Mouse (Mus musculus) lung, postnatal 0 days (tissue): ENCODE data around the gene Prkag1. TPM values are rescaled to one million over a fixed set of nuclear protein-coding genes. Genes with fewer than 3 reads are reported as not detected.

Experiments used
- ATAC-seq: fragments of 200-750 bp; cut with Nextera tagmentation; 2 replicates; pipeline ENCODE4 v1.8.0; 2017; ENCODE audit warnings: moderate library complexity
- DNase-seq: peaks from one replicate; pipeline ENCODE4 v3.0.0-alpha.2; 2016; ENCODE audit warnings: low spot score
- H3K27ac ChIP-seq: fragments of 300-500 bp; sonication (generic); 2 replicates; pipeline ENCODE4 v1.5.1; 2014; ENCODE audit warnings: antibody characterized with exemption, mild to moderate bottlenecking, low read length, mixed read lengths
- H3K27me3 ChIP-seq: fragments of 300-500 bp; sonication (generic); replicated peaks from 2 replicates; pipeline ENCODE4 v1.6.1; 2014; ENCODE audit warnings: low read length, mixed read lengths; ENCODE audit not compliant: insufficient read depth
- H3K36me3 ChIP-seq: fragments of 300-500 bp; sonication (generic); 2 replicates; pipeline ENCODE4 v1.6.1; 2014; ENCODE audit warnings: low read length, mixed read lengths; ENCODE audit not compliant: insufficient read depth
- H3K4me1 ChIP-seq: fragments of 300-500 bp; sonication (generic); 2 replicates; pipeline ENCODE4 v1.6.1; 2014; ENCODE audit warnings: antibody characterized with exemption, low read depth, low read length, mixed read lengths; ENCODE audit not compliant: insufficient read depth
- H3K4me2 ChIP-seq: fragments of 300-500 bp; sonication (generic); replicated peaks from 2 replicates; pipeline ENCODE4 v1.6.1; 2014; ENCODE audit warnings: low read depth, mild to moderate bottlenecking, low read length, moderate library complexity, mixed read lengths
- H3K4me3 ChIP-seq: fragments of 300-500 bp; sonication (generic); 2 replicates; pipeline ENCODE4 v1.5.1; 2014; ENCODE audit warnings: low read depth, low read length
- H3K9ac ChIP-seq: fragments of 300-500 bp; sonication (generic); replicated peaks from 2 replicates; pipeline ENCODE4 v1.6.1; 2014; ENCODE audit warnings: low read depth, mild to moderate bottlenecking
- H3K9me3 ChIP-seq: fragments of 300-500 bp; sonication (generic); 2 replicates; pipeline ENCODE4 v1.6.1; 2016; ENCODE audit warnings: low read length, mixed read lengths
- CTCF ChIP-seq: IDR thresholded peaks from 2 replicates; pipeline ENCODE4 v1.5.1; 2016; ENCODE audit warnings: antibody characterized with exemption, mild to moderate bottlenecking
- EP300 ChIP-seq: IDR thresholded peaks from 2 replicates; pipeline ENCODE4 v1.6.1; 2016; ENCODE audit warnings: antibody characterized with exemption, mild to moderate bottlenecking, control low read depth
- WGBS: fragments of 180-500 bp; shearing (Covaris S2); extraction: QIAGEN DNeasy Blood & Tissue Kit; methylation state at CpG from one replicate; pipeline ENCODE4 v1.1.7; 2014; 5-methylcytosine and 5-hydroxymethylcytosine counted together
- polyA plus RNA-seq: library from polyadenylated mRNA; unstranded; fragments of >200 nt; fragmentation: Nextera tagmentation; extraction: Ambion mirVana; gene quantifications from 2 replicates; pipeline ENCODE4 v1.2.1, GENCODE M21; 2015

Prkag1 gene
- polyA plus RNA-seq, 1 experiment from 2014 or later: 76.7 TPM

- Histone ChIP-seq H3K27ac (no peak overlapping the region), H3K4me2 (no peak overlapping the region), H3K9me3 (no peaks in the 10 kb centered on the region), H3K4me1 (peaks cover 5% of the 10 kb centered on the region; the same call in 1 of the 2 replicates), H3K27me3 (peaks cover 75% of the 10 kb centered on the region), H3K4me3 (no peak overlapping the region), H3K9ac (no peak overlapping the region), H3K36me3 (no peaks in the 10 kb centered on the region)
- no peak for DNase-seq
- 8% methylated on average over 9 of the region's 11 CpGs for WGBS
- TF ChIP-seq EP300 (no peak), CTCF (no peak)
- no peak for ATAC-seq
Observed at GRCm38 (mm10) chr15:98778806-98779205, 52.5 kb downstream of the Prkag1 start.

- no peak for ATAC-seq
- TF ChIP-seq EP300: no peak
- TF ChIP-seq CTCF: no peak
- Histone ChIP-seq H3K4me1 (peaks cover 5% of the 10 kb centered on the region; the same call in 1 of the 2 replicates), H3K4me2 (peak overlapping the region; percentile 46), H3K36me3 (no peaks in the 10 kb centered on the region), H3K9ac (no peak overlapping the region), H3K27ac (no peak overlapping the region), H3K27me3 (peaks cover 75% of the 10 kb centered on the region), H3K4me3 (peak overlapping the region; percentile 23), H3K9me3 (no peaks in the 10 kb centered on the region)
- 2% methylated on average over 23 of the region's 25 CpGs for WGBS
- no peak for DNase-seq
Observed at GRCm38 (mm10) chr15:98778191-98778770, 53.0 kb downstream of the Prkag1 start.

- H3K4me1 ChIP-seq: peaks cover 6% of the 10 kb centered on the region; the same call in 1 of the 2 replicates
- peak within 1 kb of the TSS; percentile 46 for H3K4me2 ChIP-seq
- H3K4me3 ChIP-seq: peak within 1 kb of the TSS; percentile 23
- H3K9me3 ChIP-seq: no peaks in the 10 kb centered on the region
- DNase-seq (peak; percentile 35), ATAC-seq (no peak)
- TF ChIP-seq EP300 (no peak), CTCF (no peak)
- H3K36me3 ChIP-seq: no peaks in the 10 kb centered on the region
- H3K27me3 ChIP-seq: peaks cover 75% of the 10 kb centered on the region
- H3K9ac ChIP-seq: no peak within 1 kb of the TSS
- WGBS: 1% methylated on average over 31 of the region's 33 CpGs
- no peak within 1 kb of the TSS for H3K27ac ChIP-seq
Observed at GRCm38 (mm10) chr15:98777762-98778161, 53.6 kb downstream of the Prkag1 start, which contains the start of gene Wnt10b. Gene Wnt10b, minus strand, starts transcription at chr15:98778150.

- Histone ChIP-seq H3K4me1 (peaks cover 12% of the 10 kb centered on the region; the same call in 1 of the 2 replicates), H3K9me3 (no peaks in the 10 kb centered on the region), H3K4me3 (no peak overlapping the region), H3K27me3 (peaks cover 79% of the 10 kb centered on the region), H3K27ac (no peak overlapping the region), H3K4me2 (no peak overlapping the region), H3K9ac (no peak overlapping the region), H3K36me3 (no peaks in the 10 kb centered on the region)
- ATAC-seq (no peak), DNase-seq (no peak)
- WGBS: 5% methylated on average over 16 of the region's 19 CpGs
- TF ChIP-seq CTCF (no peak), EP300 (no peak)
Observed at GRCm38 (mm10) chr15:98777005-98777616, 54.2 kb downstream of the Prkag1 start.

GRCm38 (mm10) chr15:98776280-98777004 is 54.9 kb downstream of the Prkag1 start:
- H3K9ac ChIP-seq: no peak overlapping the region
- ATAC-seq (peak; percentile 58), DNase-seq (peak; percentile 33)
- 3% methylated on average over 56 of the region's 62 CpGs for WGBS
- no peak overlapping the region for H3K27ac ChIP-seq
- peaks cover 12% of the 10 kb centered on the region; the same call in 1 of the 2 replicates for H3K4me1 ChIP-seq
- H3K4me3 ChIP-seq: 0 out of 2 replicates have a peak overlapping the region, but pooled peaks have one; percentile 8
- H3K36me3 ChIP-seq: no peaks in the 10 kb centered on the region
- peaks cover 78% of the 10 kb centered on the region for H3K27me3 ChIP-seq
- H3K4me2 ChIP-seq: 0 out of 2 replicates have a peak overlapping the region, but pooled peaks have one; percentile 27
- no peak for TF ChIP-seq EP300
- peak; percentile 59 for TF ChIP-seq CTCF
- H3K9me3 ChIP-seq: no peaks in the 10 kb centered on the region

- peaks cover 12% of the 10 kb centered on the region; the same call in 1 of the 2 replicates for H3K4me1 ChIP-seq
Observed at GRCm38 (mm10) chr15:98775533-98775932, 55.8 kb downstream of the Prkag1 start.

More at GRCm38 (mm10) chr15:98775533-98775932, 55.8 kb downstream of the Prkag1 start:
- H3K9ac ChIP-seq: no peak overlapping the region
- no peaks in the 10 kb centered on the region for H3K36me3 ChIP-seq
- no peak for TF ChIP-seq CTCF
- TF ChIP-seq EP300: no peak
- H3K9me3 ChIP-seq: no peaks in the 10 kb centered on the region
- DNase-seq (no peak), ATAC-seq (no peak)
- peaks cover 76% of the 10 kb centered on the region for H3K27me3 ChIP-seq
- no peak overlapping the region for H3K4me3 ChIP-seq
- 4% methylated on average over 5 of the region's 5 CpGs for WGBS
- H3K4me2 ChIP-seq: no peak overlapping the region
- H3K27ac ChIP-seq: no peak overlapping the region
